Mouse (Mus musculus): ENCODE data around the gene Ccnd3. TPM values are rescaled to one million over a fixed set of nuclear protein-coding genes. Genes with fewer than 3 reads are reported as not detected.

Ccnd3 gene
- total and polyA plus RNA-seq, 2 experiments, result 16.8 to 39.1 TPM

- Histone ChIP-seq H3K36me3 (ENCODE audit: control insufficient read depth, insufficient read depth, low read length) (peaks cover 2% of the 10 kb centered on the region; the same call in 1 of the 2 replicates), H3K79me2 (ENCODE audit: control insufficient read depth, insufficient read depth, low read length) (0 out of 2 replicates have a peak, but pooled peaks cover 10% of the 10 kb centered on the region), H3K4me1 (ENCODE audit: control insufficient read depth, insufficient read depth, low read length) (peaks cover 29% of the 10 kb centered on the region), H3K4me3 (ENCODE audit: insufficient read depth, low read depth, low read length) (peak overlapping the region; percentile 56), H3K27ac (replicated peaks; ENCODE audit: insufficient read depth, low read depth, low read length) (peak overlapping the region; percentile 72), H3K27me3 (ENCODE audit: control insufficient read depth, insufficient read depth, low read length) (no peaks in the 10 kb centered on the region), H3K9ac (ENCODE audit: low read depth, low read length) (peak overlapping the region; percentile 53)
- WGBS, result 34% methylated on average over 2 of the region's 2 CpGs
- DNase-seq (ENCODE audit: extremely low read depth, low read depth, low spot score), result no peak
- no peak for TF ChIP-seq CTCF (IDR thresholded peaks at IDR 0.05; ENCODE audit: low read depth, low read length)
- no peak for TF ChIP-seq POLR2A (IDR thresholded peaks at IDR 0.05; ENCODE audit: extremely low read depth, insufficient read depth, low read length)
Observed at GRCm38 (mm10) chr17:47505566-47505965, 715 bp downstream of the Ccnd3 start.

DNA sequence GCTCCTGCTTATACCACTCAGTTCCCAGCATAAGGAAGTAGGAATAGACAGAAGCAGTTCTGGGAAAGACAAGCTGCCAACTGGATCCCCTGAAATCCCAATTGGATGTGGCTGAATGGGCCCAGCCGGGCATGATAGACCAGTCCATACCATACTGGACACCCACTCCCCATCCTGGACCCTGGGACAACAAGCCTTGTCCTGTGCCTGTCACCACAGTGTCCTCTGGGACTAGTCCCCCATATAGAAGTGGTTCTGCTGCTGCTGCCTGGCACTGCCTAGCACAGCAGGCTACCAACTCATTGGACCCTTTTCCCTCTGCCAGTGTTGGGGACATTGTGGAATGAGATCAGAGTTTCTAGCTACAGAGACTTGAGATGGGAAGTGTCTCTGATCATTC lies 1.2 kb downstream of the Ccnd3 start:
- peak overlapping the region; percentile 3; the same call in 1 of the 2 replicates for H3K27ac ChIP-seq (replicated peaks; ENCODE audit: insufficient read depth, low read depth, low read length)
- H3K9ac ChIP-seq (ENCODE audit: low read depth, low read length), result 0 out of 2 replicates have a peak overlapping the region, but pooled peaks have one; percentile 1
- H3K27me3 ChIP-seq (ENCODE audit: control insufficient read depth, insufficient read depth, low read length), result no peaks in the 10 kb centered on the region
- H3K4me1 ChIP-seq (ENCODE audit: control insufficient read depth, insufficient read depth, low read length), result peaks cover 29% of the 10 kb centered on the region
- no peak for DNase-seq (ENCODE audit: extremely low read depth, low read depth, low spot score)
- 77% methylated on average over 1 of the region's 1 CpGs for WGBS
- TF ChIP-seq POLR2A (IDR thresholded peaks at IDR 0.05; ENCODE audit: extremely low read depth, insufficient read depth, low read length), result no peak
- no peak for TF ChIP-seq CTCF (IDR thresholded peaks at IDR 0.05; ENCODE audit: low read depth, low read length)
- H3K36me3 ChIP-seq (ENCODE audit: control insufficient read depth, insufficient read depth, low read length), result no peaks in the 10 kb centered on the region
- no peak overlapping the region for H3K4me3 ChIP-seq (ENCODE audit: insufficient read depth, low read depth, low read length)
- H3K79me2 ChIP-seq (ENCODE audit: control insufficient read depth, insufficient read depth, low read length), result 0 out of 2 replicates have a peak, but pooled peaks cover 7% of the 10 kb centered on the region

- no peaks in the 10 kb centered on the region for H3K27me3 ChIP-seq (ENCODE audit: control insufficient read depth, insufficient read depth, low read length)
- peaks cover 26% of the 10 kb centered on the region for H3K4me1 ChIP-seq (ENCODE audit: control insufficient read depth, insufficient read depth, low read length)
- no peak for DNase-seq (ENCODE audit: extremely low read depth, low read depth, low spot score)
- no peaks in the 10 kb centered on the region for H3K36me3 ChIP-seq (ENCODE audit: control insufficient read depth, insufficient read depth, low read length)
- 89% methylated on average over 4 of the region's 4 CpGs for WGBS
- TF ChIP-seq POLR2A (IDR thresholded peaks at IDR 0.05; ENCODE audit: extremely low read depth, insufficient read depth, low read length) (no peak), CTCF (IDR thresholded peaks at IDR 0.05; ENCODE audit: low read depth, low read length) (no peak)
- no peak overlapping the region for H3K9ac ChIP-seq (ENCODE audit: low read depth, low read length)
- H3K79me2 ChIP-seq (ENCODE audit: control insufficient read depth, insufficient read depth, low read length), result 0 out of 2 replicates have a peak, but pooled peaks cover 3% of the 10 kb centered on the region
- no peak overlapping the region; the same call in 1 of the 2 replicates for H3K27ac ChIP-seq (replicated peaks; ENCODE audit: insufficient read depth, low read depth, low read length)
- H3K4me3 ChIP-seq (ENCODE audit: insufficient read depth, low read depth, low read length), result no peak overlapping the region
Observed at GRCm38 (mm10) chr17:47506697-47507096, 1.8 kb downstream of the Ccnd3 start.

GRCm38 (mm10) chr17:47507523-47507922 lies 2.7 kb downstream of the Ccnd3 start:
- Histone ChIP-seq H3K27ac (replicated peaks; ENCODE audit: insufficient read depth, low read depth, low read length) (peak overlapping the region; percentile 74), H3K4me3 (ENCODE audit: insufficient read depth, low read depth, low read length) (no peak overlapping the region), H3K9ac (ENCODE audit: low read depth, low read length) (no peak overlapping the region), H3K4me1 (ENCODE audit: control insufficient read depth, insufficient read depth, low read length) (peaks cover 24% of the 10 kb centered on the region), H3K36me3 (ENCODE audit: control insufficient read depth, insufficient read depth, low read length) (no peaks in the 10 kb centered on the region), H3K27me3 (ENCODE audit: control insufficient read depth, insufficient read depth, low read length) (no peaks in the 10 kb centered on the region), H3K79me2 (ENCODE audit: control insufficient read depth, insufficient read depth, low read length) (0 out of 2 replicates have a peak, but pooled peaks cover 6% of the 10 kb centered on the region)
- DNase-seq (ENCODE audit: extremely low read depth, low read depth, low spot score), result no peak
- TF ChIP-seq POLR2A (IDR thresholded peaks at IDR 0.05; ENCODE audit: extremely low read depth, insufficient read depth, low read length), result no peak
- TF ChIP-seq CTCF (IDR thresholded peaks at IDR 0.05; ENCODE audit: low read depth, low read length), result no peak
- WGBS, result 54% methylated on average over 2 of the region's 2 CpGs

DNA sequence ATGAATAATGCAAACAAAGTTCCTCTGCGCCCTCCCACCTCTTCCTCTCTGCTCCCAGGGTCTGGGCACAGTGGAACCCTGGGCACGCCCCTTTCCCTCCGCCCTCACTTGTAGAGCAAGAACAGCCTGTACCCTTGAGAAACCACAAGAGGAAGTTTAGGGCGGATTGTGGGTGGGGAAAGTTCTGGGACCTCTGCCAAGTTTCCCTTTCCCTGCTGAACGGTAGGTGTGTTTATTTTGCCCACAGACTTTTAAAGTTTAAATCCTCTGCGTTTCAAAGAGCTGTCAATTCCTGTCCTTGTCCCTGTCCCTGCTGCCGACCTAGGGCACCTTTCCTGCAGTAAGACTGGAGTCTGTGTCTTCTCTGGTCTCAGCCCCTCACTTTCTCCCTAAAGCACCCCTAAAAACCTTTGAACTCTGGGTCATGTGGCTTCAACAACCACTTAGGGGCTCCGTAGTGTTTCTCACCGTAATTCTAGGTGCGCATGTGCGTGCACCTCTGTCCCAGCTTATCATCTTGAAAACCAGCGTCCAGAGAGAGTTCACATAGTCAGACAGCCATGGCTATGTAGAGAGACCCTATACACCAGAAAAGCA lies 3.3 kb downstream of the Ccnd3 start:
- no peaks in the 10 kb centered on the region for H3K27me3 ChIP-seq (ENCODE audit: control insufficient read depth, insufficient read depth, low read length)
- H3K79me2 ChIP-seq (ENCODE audit: control insufficient read depth, insufficient read depth, low read length), result 0 out of 2 replicates have a peak, but pooled peaks cover 6% of the 10 kb centered on the region
- TF ChIP-seq POLR2A (IDR thresholded peaks at IDR 0.05; ENCODE audit: extremely low read depth, insufficient read depth, low read length) (0 out of 2 replicates have a peak, but pooled peaks have one; percentile 47), CTCF (IDR thresholded peaks at IDR 0.05; ENCODE audit: low read depth, low read length) (no peak)
- no peaks in the 10 kb centered on the region for H3K36me3 ChIP-seq (ENCODE audit: control insufficient read depth, insufficient read depth, low read length)
- peak; percentile 94 for DNase-seq (ENCODE audit: extremely low read depth, low read depth, low spot score)
- peaks cover 24% of the 10 kb centered on the region for H3K4me1 ChIP-seq (ENCODE audit: control insufficient read depth, insufficient read depth, low read length)
- peak overlapping the region; percentile 89 for H3K27ac ChIP-seq (replicated peaks; ENCODE audit: insufficient read depth, low read depth, low read length)
- H3K9ac ChIP-seq (ENCODE audit: low read depth, low read length), result peak overlapping the region; percentile 78
- peak overlapping the region; percentile 42 for H3K4me3 ChIP-seq (ENCODE audit: insufficient read depth, low read depth, low read length)
- 1% methylated on average over 12 of the region's 12 CpGs for WGBS
